Mouse (Mus musculus) right cerebral cortex, postnatal 36 days (tissue): ENCODE results near the gene Gabarapl1.
"Not testable (repeated sequence)": the region's sequence is repeated elsewhere in the genome, so short reads cannot be mapped to it uniquely, and the experiment has no call there.

Source experiments
- DNase-seq, 2 experiments: peaks; one replicate each; pipeline ENCODE4 v3.0.0; 2022; ENCODE audit warnings: low spot score in 2 of 2, mixed read lengths in 1 of 2

Gabarapl1 gene

DNA sequence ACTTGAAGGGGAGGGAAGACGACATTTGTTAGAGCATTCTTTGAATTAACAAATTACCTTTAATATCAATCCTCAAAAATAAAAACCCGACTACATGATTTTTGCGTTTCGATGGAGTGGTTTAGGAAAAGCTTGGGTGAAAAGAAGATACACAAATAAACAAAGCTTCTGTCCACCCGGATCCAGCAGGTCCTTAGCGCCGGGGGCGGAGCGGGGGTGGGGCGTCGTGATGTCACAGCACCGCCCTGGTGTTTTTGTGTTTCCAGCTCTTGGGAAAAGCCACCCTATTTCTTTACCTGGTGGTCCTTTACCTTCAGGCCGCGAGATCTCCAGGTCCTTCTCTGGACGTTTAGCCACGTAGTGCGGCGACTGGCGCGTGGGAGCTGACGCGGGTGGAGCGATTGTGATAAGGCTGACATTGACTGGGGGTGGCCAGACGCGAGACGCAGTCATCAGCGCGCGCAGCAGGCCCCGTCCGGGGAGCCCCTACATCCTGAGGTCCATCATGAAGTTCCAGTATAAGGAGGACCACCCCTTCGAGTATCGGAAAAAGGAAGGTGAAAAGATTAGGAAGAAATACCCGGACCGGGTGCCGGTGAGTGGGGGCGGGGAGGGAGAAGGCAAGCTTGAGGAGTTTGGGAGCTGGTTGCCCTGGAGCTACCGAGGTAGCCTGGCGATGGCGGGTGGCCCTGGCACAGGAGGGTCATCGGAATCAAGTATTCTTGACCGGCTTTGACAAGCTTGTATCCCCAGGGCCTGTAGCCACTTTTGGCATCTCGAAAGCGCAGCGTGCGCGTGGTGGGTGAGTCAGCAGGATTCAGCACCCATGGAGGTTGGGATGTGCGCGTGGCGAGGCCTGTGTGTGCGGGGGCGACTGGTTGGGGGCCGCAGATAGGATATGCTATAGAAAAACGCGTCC is at the start of gene Gabarapl1:
Gene Gabarapl1 (plus strand): TSS at position 219 of the 919 bp plus-strand sequence.
- DNase-seq, result peak; percentile 78 to 84

DNA sequence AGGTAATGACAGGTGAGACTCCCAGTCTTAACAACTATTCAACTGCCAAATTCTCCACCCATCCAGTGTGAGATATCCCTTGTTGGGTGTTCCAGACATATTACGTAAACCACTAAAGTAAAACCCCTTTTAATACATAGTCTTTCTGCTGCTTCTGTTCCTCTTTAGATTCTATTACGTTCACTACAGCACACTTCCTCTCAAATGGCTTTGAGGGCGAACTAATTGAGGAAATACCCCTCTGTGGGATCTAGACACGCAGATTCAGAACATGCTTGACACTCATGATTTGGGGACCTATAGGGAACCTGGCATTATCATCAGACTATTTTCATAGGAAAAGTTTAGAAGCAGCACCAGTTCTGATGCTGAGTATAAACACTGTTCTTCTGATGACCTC is 38.0 kb upstream of the Gabarapl1 start:
- no peak for DNase-seq

DNA sequence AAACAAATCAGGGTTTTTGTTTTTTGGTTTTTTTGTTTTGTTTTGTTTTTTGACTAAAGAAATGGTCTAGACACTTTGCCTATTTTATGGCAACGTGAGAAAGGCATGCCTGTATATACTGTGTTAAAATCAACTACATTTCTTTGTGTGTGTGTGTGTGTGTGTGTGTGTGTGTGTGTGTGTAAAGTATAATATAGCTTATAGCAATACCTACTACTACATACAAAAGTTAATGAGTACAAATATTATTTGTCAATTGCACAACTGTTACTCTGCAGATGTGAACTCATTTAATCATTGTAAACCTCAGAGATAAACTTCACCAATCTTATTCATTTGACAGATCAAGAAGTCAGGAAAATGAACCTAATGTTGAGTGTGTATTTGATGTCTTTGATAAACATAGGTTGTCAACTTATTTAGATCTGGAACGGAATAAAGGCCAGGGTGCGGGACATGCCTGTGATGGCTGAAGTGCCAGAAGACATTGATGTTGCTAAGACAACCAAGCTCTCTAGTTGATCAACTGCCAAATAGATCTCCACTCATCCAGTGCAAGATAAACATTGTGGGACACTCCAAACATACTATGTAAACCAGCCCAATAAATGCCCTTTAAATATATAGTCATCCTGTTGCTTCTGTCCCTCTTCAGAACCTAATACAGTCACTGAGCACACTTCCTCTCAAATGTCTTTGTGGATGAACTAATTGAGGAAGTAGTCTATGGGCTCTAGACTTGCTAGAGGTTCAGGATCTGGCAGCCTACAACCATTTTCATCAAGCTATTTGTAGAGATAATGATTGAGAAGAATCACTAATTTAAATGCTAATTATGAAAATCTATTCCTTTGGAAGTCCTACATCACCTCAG is 35.4 kb upstream of the Gabarapl1 start:
- no peak for DNase-seq

- not testable (repeated sequence) for DNase-seq
These were observed 33.4 kb upstream of the Gabarapl1 start for GRCm38 (mm10) chr6:129499516-129499915.

DNA sequence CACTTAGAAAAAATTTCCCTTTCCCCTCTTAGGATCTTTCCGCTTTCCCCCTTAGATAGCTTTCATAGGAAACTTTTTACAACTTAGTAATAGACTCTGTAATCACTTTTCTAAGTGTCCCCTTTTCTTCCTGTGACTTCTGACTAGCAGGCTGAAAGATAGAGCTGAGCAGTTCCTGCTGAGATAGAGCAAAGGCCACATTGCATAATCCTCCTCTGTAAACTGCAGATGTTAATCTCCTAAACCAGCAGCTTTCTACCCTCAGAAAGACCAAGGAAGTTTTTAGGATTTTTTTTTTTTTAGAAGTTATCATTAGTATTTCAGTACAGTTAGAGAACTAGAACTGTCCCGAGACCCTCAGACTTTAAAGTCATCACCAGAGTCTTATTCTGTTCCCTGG is 29.5 kb upstream of the Gabarapl1 start:
- DNase-seq, result no peak

GRCm38 (mm10) chr6:129507024-129507423 is 25.9 kb upstream of the Gabarapl1 start, which contains the start of gene Olr1:
Gene Olr1 (minus strand): TSS chr6:129507165.
- peak in 1 of 2 experiments; percentile 4 for DNase-seq

DNA sequence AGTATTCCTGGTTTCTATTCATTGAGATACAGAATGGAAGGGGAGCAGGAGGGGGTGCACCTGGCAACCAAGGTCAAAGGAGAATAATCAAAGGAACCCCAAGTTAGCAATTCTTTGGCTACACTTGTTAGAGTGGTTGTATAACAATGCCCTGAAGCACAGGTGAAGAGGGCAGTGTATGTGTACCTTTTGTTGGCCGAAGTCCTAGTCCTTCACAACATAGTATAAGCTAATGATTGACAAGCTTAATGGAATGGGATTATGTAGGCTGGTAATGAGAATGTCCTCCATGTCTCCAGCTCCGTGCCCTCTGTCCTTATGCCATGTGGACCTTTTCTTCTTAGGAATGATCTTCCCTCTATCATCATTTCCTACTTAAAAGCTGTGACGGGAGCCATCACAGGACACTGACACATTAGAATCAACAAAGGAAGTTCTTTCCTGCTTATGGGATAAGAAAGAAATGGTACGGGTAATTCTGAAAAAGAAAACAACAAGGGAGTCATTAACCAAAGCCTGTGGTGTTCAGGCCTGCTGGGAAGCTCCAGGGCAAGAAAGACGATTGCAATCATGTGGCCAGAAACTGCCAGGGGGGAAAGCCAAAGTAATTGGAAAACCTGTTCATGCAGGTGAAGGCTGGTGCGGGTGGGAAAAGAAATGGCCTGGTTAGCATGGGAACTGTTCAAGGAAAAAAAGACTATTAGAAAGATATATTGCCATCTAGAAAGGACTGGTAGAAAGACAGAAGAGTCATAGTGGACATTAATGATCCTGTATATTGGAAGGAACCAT is 22.6 kb upstream of the Gabarapl1 start:
- DNase-seq, result no peak

DNA sequence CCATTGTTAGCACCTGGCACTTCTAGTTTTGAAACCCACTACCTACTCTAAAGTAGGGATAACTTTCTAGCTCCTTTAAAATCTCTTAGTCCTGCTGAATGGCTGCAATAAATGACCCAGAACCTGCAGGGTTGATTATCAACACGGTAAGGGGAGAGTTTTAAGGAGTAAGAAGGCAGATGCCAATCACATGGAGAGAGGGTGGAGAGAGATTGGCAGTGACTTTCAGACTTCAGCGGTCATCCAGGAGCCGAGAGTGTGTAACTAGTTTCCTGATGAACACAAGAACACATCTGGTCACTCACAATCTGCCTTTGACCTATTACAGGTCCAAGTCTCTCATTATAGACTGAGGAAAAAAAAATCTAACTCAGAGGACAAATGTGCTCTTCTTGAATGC is 20.6 kb upstream of the Gabarapl1 start, which contains the start of gene Tmem52b:
Gene Tmem52b (plus strand): TSS at position 189 of the 400 bp plus-strand sequence.
- no peak for DNase-seq

DNA sequence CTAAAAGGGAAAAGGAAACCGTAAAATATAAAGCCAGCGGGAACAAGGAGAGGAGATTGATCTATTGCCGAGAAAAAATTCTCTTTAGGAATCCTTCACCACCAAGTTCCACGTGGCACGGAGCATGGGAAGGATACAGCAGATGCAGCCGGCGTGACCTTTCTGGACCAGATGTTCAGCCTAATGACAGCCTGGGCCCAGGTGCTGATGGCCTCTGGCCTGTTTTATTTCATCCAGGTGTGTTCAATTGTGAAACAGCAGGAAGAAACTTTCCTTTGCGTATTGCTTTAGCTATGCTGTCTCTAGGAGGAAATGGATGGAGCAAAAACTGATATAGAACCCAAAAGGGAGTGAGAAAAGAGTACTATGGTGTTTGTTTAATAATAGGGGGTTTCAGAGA is 20.1 kb upstream of the Gabarapl1 start:
- no peak for DNase-seq

- no peak for DNase-seq
These were observed 19.6 kb upstream of the Gabarapl1 start for GRCm38 (mm10) chr6:129513409-129513808.

DNA sequence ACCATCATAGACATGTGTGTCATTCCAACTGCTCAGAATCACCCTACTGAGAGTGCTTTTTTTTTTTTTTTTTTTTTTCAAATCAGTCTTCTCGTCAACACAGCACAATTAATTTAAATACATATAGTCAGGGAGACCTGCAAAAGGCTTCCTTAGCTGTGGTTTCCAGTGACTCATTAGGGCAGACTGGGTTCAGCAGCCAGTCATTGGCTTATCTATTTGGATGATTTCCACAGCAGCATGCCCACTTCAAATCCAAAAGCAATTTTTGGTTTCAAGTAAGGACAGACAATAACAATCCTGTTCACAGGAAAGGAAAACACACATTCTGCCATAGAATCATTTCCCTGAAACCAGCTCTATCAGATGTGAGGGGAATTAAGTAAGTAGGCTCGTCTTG is 18.6 kb upstream of the Gabarapl1 start:
- no peak for DNase-seq

DNA sequence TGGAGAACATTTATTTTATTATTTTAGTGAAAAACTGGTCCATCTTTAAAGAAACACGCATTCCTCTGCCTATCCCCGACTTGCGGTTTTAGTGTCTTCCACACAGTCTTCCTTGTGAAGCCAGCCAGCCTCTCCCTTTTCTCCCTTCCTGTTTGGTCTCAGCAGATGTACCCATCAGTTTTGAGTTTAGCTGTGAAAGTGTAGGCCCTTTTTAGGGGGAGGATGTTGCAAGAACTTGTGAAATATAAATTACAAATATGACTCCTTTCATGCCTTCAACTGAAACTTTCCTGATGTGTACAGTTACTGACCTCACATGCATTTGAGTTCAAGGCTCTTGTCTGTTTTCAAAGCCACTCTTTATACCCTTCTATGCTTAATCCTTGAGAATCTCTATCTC is 17.9 kb upstream of the Gabarapl1 start:
- DNase-seq, result no peak

- DNase-seq, result no peak
These were observed 16.6 kb upstream of the Gabarapl1 start for GRCm38 (mm10) chr6:129516388-129516787.

- no peak for DNase-seq
These were observed 15.1 kb upstream of the Gabarapl1 start for GRCm38 (mm10) chr6:129517752-129518408.

- DNase-seq, result no peak
These were observed 6.9 kb upstream of the Gabarapl1 start for GRCm38 (mm10) chr6:129526069-129526468.

GRCm38 (mm10) chr6:129527416-129527815 is 5.5 kb upstream of the Gabarapl1 start:
- no peak for DNase-seq

DNA sequence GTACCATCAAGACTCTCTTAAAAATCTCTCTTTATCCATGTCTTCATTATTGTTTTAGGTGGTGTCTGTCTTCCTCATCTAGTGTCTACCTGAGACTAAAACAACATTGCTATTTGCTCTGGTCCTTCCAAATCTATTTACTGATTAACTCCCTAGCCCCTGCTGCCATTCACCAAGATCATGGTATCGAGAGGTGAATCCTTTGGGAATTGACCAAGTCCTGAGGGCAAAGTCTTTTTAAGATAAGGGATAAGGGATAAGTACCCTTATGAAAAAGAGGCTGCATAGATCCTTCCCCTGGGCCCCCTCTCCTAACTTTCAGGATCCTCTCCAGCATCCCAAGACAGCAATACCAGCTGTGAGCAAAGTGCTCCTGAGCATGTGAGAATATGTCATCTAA is 3.4 kb upstream of the Gabarapl1 start:
- DNase-seq, result no peak

DNA sequence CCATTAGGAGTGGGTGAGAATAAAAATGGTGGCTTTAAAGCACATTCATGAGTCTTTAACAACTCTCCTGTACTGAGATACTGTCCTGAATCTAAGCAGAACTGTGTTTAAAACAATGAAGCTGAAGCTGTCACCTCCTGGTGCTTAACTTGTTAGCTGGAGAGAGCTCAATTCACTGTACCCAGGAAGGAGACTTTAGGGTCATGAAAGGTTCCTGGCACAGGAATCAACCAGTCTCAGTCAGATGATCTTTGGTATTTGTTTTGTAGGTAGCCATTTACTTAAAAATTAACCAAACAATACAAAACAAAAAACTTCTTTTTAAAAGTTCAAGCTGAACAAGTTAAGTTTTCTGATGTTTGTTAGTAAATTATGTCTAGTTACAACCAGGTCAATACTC is 2.7 kb upstream of the Gabarapl1 start:
- DNase-seq, result no peak

GRCm38 (mm10) chr6:129532556-129532941 is 411 bp upstream of the Gabarapl1 start:
- DNase-seq, result peak in 1 of 2 experiments; percentile 49

GRCm38 (mm10) chr6:129534057-129534456 is 1.1 kb downstream of the Gabarapl1 start:
- no peak for DNase-seq

- no peak for DNase-seq
These were observed 1.7 kb downstream of the Gabarapl1 start for GRCm38 (mm10) chr6:129534627-129535190.
